Mouse (Mus musculus): ENCODE data around the gene Mmp10.

GRCm38 (mm10) chr9:7517944-7518571 is 15.9 kb downstream of the Mmp10 start:
- TF ChIP-seq EP300 (IDR thresholded peaks at IDR 0.05; ENCODE audit: low read depth) (no peak), CTCF (IDR thresholded peaks at IDR 0.05; ENCODE audit: low read depth) (no peak)

Measured in heart, postnatal 0 days (tissue).